Mouse (Mus musculus) embryonic facial prominence, embryonic 10.5 days (tissue): Measurements from ENCODE around the gene Cops7a. TPM values are rescaled to one million over a fixed set of nuclear protein-coding genes. Genes with fewer than 3 reads are reported as not detected.
A peak's percentile ranks its signal among the peaks of the same experiment; 100 is the strongest.

Source experiments
- DNase-seq: peaks from one replicate; pipeline ENCODE4 v3.0.0-alpha.2; 2017; ENCODE audit warnings: low spot score
- H3K27ac ChIP-seq: fragments of 300-500 bp; sonication (generic); replicated peaks from 2 replicates; pipeline ENCODE4 v1.5.1; 2016; ENCODE audit warnings: mild to moderate bottlenecking
- H3K27me3 ChIP-seq: fragments of 300-500 bp; sonication (generic); replicated peaks from 2 replicates; pipeline ENCODE4 v1.6.1; 2016; ENCODE audit warnings: low read depth, mild to moderate bottlenecking; ENCODE audit not compliant: poor library complexity, severe bottlenecking
- H3K36me3 ChIP-seq: fragments of 300-500 bp; sonication (generic); replicated peaks from 2 replicates; pipeline ENCODE4 v1.6.1; 2016; ENCODE audit warnings: mild to moderate bottlenecking, moderate library complexity
- H3K4me1 ChIP-seq: fragments of 300-500 bp; sonication (generic); 2 replicates; pipeline ENCODE4 v1.6.1; 2016
- H3K4me3 ChIP-seq: fragments of 300-500 bp; sonication (generic); 2 replicates; pipeline ENCODE4 v1.5.1; 2016; ENCODE audit warnings: mild to moderate bottlenecking, moderate library complexity
- H3K9me3 ChIP-seq: fragments of 300-500 bp; sonication (generic); 2 replicates; pipeline ENCODE4 v1.6.1; 2016; ENCODE audit warnings: mild to moderate bottlenecking
- WGBS: fragments of 180-500 bp; shearing (Covaris S2); methylation state at CpG from one replicate; pipeline ENCODE4 v1.1.7; 2016; 5-methylcytosine and 5-hydroxymethylcytosine counted together
- polyA plus RNA-seq: library from polyadenylated mRNA; unstranded; fragments of >200 nt; fragmentation: Nextera tagmentation; extraction: Ambion mirVana; gene quantifications from 2 replicates; pipeline ENCODE4 v1.2.1, GENCODE M21; 2016

Gene Cops7a
- polyA plus RNA-seq = 137 and 146 TPM in 2 replicates

DNA sequence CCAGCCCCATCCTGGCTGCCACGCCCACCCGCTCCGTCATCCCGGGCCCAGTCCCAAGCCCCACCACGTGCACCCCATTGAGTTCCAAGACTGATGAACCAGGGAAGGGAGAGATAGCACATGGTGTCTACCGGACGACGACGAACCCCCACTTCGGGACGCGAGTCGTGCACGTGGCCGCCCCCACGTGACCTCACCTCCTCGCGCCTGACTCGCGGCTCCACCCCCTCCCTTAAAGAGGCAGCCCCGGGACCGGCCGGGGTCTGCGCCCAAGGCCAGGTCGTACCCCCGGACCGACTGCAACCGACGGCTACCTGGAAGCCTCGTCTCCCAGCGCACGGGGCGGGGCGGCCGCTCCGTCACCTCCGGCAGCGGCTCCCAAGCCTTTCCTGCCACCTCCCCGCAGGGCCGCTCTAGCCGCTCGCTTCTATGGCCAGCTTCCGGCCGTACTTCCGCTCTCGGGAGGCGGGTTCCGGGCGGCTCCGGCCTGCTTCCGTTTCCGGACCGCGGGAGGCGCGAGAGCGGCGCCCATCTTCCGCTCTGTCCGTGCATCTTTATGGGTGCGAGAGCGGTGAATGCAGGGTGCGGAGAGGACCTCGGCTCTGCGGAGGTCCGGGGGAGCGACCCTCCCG, at the start of gene Cops7a:
TSS of gene Cops7a (minus strand) at position 451 of the 632 bp plus-strand sequence.
- WGBS = under 1% methylated on average over 68 of the region's 68 CpGs
- peak; percentile 96 for DNase-seq

DNA sequence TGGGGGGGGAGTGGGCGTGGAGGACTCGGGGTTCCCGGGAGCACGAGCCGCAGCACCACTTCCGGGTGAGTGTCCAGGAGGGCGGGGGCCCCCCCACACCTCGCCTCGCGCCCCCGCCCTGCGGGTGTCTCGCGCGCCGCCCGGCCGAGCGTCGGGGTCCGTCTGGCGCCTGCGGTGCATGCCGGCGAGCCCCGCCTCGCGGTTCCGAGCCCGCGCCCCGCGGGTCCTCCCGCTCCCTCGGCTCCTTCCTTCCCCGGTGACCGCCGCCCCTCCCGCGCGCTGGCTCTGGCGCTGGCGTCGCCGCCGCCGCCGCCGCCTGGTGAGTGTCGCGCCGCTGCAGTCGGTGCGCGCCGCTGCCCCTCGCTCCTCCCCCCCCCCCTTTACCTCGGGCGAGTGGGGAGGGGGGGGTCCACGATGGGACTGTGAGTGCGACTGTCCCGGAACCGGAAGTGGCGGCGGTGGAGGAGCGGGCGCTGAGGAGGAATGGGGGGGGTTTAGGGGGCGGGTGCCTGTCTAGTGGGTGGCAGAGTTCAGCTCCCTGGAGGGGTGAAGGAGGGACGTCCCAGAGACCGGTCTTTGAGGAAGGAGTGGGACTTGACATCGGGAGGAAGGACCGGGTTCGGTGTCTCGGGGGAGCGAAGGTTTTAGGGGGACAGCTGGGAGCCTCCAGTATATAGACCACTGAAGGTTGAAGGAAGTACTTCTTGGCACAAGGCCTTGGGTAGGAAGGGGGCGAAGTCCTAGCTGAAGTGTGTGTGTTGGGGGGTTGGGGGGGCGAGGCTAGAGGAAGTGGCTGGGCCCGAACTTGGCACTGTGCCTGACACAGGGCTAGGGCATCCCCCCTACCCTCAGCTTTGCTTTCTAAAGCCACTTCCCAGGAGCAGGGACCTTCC, 44.1 kb upstream of the Cops7a start:
- peak overlapping the region; percentile 99 for H3K27ac ChIP-seq
- no peaks in the 10 kb centered on the region for H3K9me3 ChIP-seq
- peak; percentile 92 for DNase-seq
- peak overlapping the region; percentile 93 for H3K4me3 ChIP-seq
- H3K4me1 ChIP-seq = peaks cover 29% of the 10 kb centered on the region
- 3% methylated on average over 77 of the region's 78 CpGs for WGBS
- peaks cover 38% of the 10 kb centered on the region for H3K36me3 ChIP-seq
- peaks cover 4% of the 10 kb centered on the region; the same call in 1 of the 2 replicates for H3K27me3 ChIP-seq

More for the DNA sequence above, at the start of gene Cops7a:
- peaks cover 17% of the 10 kb centered on the region for H3K4me1 ChIP-seq
- peaks cover 13% of the 10 kb centered on the region; the same call in 1 of the 2 replicates for H3K9me3 ChIP-seq
- H3K27me3 ChIP-seq = no peaks in the 10 kb centered on the region
- H3K36me3 ChIP-seq = peaks cover 44% of the 10 kb centered on the region
- H3K27ac ChIP-seq = peak within 1 kb of the TSS; percentile 97
- peak within 1 kb of the TSS; percentile 84 for H3K4me3 ChIP-seq

DNA sequence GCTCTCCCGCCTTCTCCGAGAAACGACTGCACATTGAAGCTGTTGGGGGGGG, 43.6 kb upstream of the Cops7a start, which contains the start of gene Zfp384:
TSS of gene Zfp384 (plus strand) at position 17 of the 52 bp plus-strand sequence.
- H3K4me3 ChIP-seq = peak within 1 kb of the TSS; percentile 93
- H3K9me3 ChIP-seq = no peaks in the 10 kb centered on the region
- H3K4me1 ChIP-seq = peaks cover 29% of the 10 kb centered on the region
- H3K27me3 ChIP-seq = peaks cover 7% of the 10 kb centered on the region; the same call in 1 of the 2 replicates
- H3K27ac ChIP-seq = peak within 1 kb of the TSS; percentile 99
- peaks cover 33% of the 10 kb centered on the region for H3K36me3 ChIP-seq
- WGBS = 0% methylated on average over 3 of the region's 3 CpGs
- no peak for DNase-seq

DNA sequence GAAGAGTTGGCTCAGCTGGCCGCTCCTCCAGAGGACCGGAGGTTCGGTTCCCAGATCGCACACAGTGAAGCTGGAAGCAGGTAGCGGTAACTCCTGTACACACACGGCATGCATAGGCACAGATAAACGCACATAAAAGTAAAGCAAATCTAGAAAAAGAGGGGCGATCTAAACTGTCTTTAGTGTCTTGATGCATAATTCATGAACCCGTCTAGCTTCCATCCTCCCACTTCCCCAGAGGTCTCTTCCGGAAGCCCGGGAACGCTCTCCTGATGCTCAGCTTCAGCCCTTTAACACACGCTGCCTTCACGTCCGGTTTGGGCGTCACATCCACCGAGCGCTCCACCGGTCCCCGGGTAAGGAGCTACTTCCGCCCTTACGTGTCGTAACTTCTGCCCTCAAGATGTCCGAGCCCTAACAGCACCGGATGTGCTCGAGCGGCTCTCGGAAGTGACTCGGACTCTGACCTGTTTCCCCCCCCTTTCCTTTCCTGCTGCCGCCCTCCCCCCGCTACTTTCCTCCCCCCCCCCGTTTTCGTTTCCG, 43.3 kb upstream of the Cops7a start:
- peak overlapping the region; percentile 99 for H3K27ac ChIP-seq
- H3K4me1 ChIP-seq = peaks cover 32% of the 10 kb centered on the region
- peak overlapping the region; percentile 93 for H3K4me3 ChIP-seq
- H3K9me3 ChIP-seq = no peaks in the 10 kb centered on the region
- peak; percentile 98 for DNase-seq
- H3K27me3 ChIP-seq = peaks cover 9% of the 10 kb centered on the region
- WGBS = under 1% methylated on average over 34 of the region's 34 CpGs
- peaks cover 30% of the 10 kb centered on the region for H3K36me3 ChIP-seq

DNA sequence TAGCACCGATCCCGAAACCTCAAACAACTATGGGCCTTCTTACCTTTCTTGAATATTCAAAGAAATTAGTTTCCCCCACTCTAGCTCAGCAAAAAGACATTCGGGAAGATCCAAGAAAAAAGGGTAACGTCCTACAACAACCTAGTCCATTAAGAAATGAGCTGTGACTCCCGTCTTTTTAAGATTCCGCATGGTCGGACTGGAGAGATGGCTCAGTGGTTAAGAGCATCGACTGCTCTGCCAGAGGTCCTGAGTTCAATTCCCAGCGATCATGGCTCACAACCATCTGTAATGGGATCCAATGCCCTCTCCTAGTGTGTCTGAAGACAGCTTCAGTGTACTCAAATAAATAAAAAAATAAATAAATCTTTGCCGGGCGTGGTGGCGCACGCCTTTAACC, 42.7 kb upstream of the Cops7a start:
- Histone ChIP-seq H3K27ac (peak overlapping the region; percentile 99), H3K36me3 (peaks cover 24% of the 10 kb centered on the region), H3K27me3 (peaks cover 15% of the 10 kb centered on the region), H3K4me3 (peak overlapping the region; percentile 93), H3K4me1 (peaks cover 33% of the 10 kb centered on the region), H3K9me3 (no peaks in the 10 kb centered on the region)
- DNase-seq = no peak
- WGBS = 46% methylated on average over 13 of the region's 13 CpGs

DNA sequence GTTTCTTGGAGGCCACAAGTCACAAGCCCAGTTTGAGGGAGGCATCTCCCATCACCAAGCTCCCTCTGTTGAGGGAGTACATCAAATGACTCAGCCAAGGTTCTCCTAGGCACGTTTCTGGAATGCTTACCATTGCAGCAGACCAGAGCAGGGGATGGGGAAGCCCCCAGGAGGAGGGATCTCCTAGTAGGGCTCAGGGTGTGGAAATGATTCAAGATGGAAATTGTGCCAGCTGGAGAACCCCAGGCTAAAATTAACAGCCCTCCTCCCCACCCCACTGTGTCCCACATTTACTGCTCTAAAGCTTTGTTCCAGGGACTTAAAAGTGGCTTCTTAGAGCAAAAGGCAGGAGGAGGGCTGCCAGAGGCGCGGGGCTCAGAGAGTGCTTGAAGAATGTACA, 39.7 kb upstream of the Cops7a start:
- WGBS = 48% methylated on average over 3 of the region's 3 CpGs
- H3K9me3 ChIP-seq = no peaks in the 10 kb centered on the region
- no peak overlapping the region for H3K4me3 ChIP-seq

DNA sequence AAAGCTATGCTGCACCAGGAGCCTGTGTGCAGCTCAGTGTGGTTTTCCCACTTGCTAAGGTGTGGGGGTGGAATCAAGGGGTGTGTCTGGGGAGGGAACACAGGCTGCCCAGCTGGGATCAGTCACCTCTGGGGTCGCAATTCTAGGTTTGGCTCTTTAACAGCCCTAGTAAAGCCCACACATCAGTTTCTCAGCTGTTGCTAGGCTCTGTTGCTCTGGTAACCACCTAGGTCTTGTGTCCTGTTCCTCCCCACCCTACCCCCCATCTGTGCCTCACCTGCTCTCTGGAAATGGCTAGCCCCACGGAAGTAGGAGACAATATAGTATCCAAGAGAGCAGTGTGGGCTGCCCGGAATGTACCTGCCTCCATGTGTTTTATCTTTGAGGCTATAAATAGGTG, 38.4 kb upstream of the Cops7a start:
- H3K27me3 ChIP-seq = peaks cover 56% of the 10 kb centered on the region
- 52% methylated on average over 3 of the region's 3 CpGs for WGBS
- peaks cover 15% of the 10 kb centered on the region for H3K4me1 ChIP-seq
- no peaks in the 10 kb centered on the region for H3K36me3 ChIP-seq
- H3K27ac ChIP-seq = no peak overlapping the region
- no peak overlapping the region for H3K4me3 ChIP-seq
- DNase-seq = no peak
- no peaks in the 10 kb centered on the region for H3K9me3 ChIP-seq

More for the DNA sequence above, 39.7 kb upstream of the Cops7a start:
- H3K36me3 ChIP-seq = no peaks in the 10 kb centered on the region
- peaks cover 21% of the 10 kb centered on the region for H3K4me1 ChIP-seq
- no peak overlapping the region for H3K27ac ChIP-seq
- peaks cover 42% of the 10 kb centered on the region for H3K27me3 ChIP-seq
- DNase-seq = no peak

DNA sequence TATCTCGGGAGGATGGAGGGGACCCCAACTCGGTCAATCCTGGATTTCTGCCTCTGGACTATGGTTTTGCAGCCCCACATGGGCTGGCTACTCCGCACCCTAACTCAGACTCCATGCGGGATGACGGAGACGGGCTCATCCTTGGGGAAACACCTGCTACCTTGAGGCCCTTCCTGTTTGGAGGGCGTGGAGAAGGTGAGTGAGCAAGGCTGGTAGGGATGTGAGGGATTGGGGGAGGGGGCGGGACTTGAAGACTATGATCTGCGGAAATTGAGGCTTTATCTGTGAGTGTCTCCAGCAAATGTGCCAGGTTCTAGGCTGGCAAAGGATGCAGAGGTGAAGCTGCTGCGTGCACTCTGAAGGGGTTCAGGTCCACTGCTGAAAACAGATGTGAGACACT, 34.2 kb upstream of the Cops7a start:
- Histone ChIP-seq H3K27ac (no peak overlapping the region), H3K4me1 (peaks cover 28% of the 10 kb centered on the region), H3K9me3 (no peaks in the 10 kb centered on the region), H3K4me3 (no peak overlapping the region), H3K36me3 (no peaks in the 10 kb centered on the region), H3K27me3 (peaks cover 95% of the 10 kb centered on the region)
- DNase-seq = no peak
- WGBS = 30% methylated on average over 10 of the region's 10 CpGs

DNA sequence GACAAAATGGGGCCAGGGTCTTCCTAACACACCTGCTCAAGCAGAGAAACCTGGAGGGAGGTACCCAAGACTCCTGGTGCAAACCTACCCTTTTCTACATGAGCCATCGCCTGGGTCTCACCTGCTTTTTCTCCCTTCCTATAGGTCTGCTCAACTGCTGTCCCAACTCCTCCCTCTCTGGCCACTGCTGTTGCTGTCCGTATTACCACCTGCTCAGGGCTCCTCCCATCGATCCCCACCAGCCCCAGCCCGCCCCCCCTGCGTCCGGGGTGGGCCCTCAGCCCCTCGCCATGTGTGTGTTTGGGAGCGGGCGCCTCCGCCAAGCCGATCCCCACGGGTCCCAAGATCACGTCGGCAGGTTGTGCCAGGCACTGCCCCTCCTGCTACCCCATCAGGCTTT, 33.8 kb upstream of the Cops7a start:
- H3K9me3 ChIP-seq = no peaks in the 10 kb centered on the region
- WGBS = 31% methylated on average over 14 of the region's 14 CpGs
- H3K4me3 ChIP-seq = no peak overlapping the region
- H3K36me3 ChIP-seq = no peaks in the 10 kb centered on the region
- no peak overlapping the region for H3K27ac ChIP-seq
- peaks cover 96% of the 10 kb centered on the region for H3K27me3 ChIP-seq
- no peak for DNase-seq
- peaks cover 32% of the 10 kb centered on the region for H3K4me1 ChIP-seq

DNA sequence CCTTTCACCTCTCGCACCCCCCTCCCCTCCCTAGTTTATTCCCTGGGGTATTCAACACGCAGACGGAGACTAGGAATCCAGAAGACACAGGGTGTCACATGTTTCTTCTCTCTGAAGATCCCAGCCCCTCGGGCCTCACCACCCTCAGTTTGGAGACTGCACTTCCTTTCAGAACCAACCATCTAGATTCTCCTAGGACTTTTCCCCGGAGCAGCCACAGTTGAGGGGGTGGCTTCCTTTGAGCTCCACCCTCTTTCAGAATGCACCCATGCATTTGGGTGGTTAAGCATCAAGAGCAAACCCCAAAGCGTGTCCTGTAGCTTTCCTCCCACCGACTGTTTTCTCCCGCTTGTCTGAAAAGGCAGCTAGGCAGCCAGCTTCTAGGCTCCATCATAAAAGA, 32.7 kb upstream of the Cops7a start:
- DNase-seq = no peak
- WGBS = 7% methylated on average over 8 of the region's 8 CpGs
- Histone ChIP-seq H3K9me3 (no peaks in the 10 kb centered on the region), H3K27ac (no peak overlapping the region), H3K4me1 (peaks cover 32% of the 10 kb centered on the region), H3K27me3 (peaks cover 98% of the 10 kb centered on the region), H3K4me3 (peak overlapping the region; percentile 76; the same call in 1 of the 2 replicates), H3K36me3 (no peaks in the 10 kb centered on the region)

DNA sequence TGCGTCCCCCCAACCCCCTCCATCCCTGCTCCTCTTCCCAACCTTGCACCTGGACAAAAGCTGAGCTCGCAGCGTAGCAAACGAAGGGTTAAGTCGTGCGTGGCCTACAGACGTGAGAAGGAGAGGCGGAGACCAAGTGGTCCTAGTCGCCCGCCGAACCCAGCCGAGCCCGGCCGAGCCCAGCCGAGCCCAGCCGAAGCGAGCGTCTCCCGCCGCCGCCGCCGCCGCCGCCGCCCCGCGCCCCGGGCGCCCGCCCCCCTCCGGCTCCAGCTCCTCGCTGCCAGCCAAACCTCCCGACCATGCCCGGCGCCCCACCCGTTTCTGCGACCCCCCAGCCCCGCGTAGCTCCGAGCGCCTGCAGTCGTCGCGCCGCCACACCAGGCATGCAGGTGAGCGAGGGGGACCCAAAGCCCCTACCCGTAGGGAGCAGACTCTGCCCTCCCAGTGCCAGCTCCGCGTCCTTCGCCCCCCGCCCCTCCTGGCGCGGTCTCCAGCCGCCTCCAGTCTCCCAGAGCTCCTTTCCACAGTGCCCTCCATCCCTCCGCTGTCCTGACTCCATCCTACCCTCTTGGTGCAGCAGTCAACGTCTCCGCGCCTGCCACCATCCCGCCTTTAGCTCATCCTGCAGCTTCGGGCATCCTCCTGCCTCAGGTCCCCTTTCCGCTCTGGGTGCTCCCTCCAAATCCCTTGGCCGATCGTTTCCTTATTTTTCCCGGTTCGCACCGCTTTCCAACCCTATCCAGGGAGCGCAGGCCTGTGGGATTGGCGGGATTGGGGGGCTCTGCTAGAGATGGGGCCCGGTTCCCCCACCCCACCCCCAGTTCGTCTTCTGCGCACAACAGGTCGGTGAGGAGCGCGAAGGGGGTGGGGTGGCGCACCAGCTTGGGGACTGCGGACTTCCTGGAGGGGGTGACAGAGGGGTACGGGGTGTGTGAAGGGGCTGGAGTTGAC, 31.5 kb upstream of the Cops7a start, which contains the start of gene Pianp:
TSS of gene Pianp (plus strand) at position 144 of the 951 bp plus-strand sequence.
- H3K4me1 ChIP-seq = peaks cover 32% of the 10 kb centered on the region
- peak within 1 kb of the TSS; percentile 77 for H3K27ac ChIP-seq
- peak; percentile 85 for DNase-seq
- WGBS = under 1% methylated on average over 78 of the region's 78 CpGs
- peaks cover 100% of the 10 kb centered on the region for H3K27me3 ChIP-seq
- H3K36me3 ChIP-seq = no peaks in the 10 kb centered on the region
- H3K4me3 ChIP-seq = peak within 1 kb of the TSS; percentile 76
- no peaks in the 10 kb centered on the region for H3K9me3 ChIP-seq

DNA sequence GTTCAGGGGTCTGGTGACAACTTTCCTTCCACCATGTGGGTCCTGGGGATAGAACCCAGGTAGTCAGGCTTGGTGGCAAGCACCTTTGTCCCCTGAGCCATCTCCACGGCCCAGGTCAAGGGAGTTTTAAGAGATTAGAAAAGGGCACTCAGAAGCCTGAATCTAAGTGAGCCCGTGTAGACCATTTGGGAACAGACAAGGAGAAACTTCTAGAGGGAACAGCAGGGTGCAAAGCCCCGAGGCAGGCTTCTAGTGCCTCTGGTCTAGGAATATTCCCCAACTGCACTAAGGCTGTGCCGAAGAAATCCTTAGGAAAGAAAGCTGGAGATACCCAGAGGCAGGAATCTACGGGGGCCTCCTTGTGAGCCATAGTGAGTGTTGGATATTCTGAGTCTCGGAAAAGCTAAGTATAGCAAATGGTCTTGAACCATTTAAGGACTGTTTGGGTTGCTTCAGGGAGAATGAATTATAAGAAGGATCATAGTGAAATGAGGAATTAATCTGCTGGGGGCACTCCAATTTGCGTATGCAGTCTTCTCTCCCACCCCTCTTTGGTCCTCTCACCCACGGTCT, 30.6 kb upstream of the Cops7a start:
- Histone ChIP-seq H3K36me3 (no peaks in the 10 kb centered on the region), H3K4me1 (peaks cover 32% of the 10 kb centered on the region), H3K27ac (no peak overlapping the region; the same call in 1 of the 2 replicates), H3K4me3 (peak overlapping the region; percentile 76), H3K27me3 (peaks cover 98% of the 10 kb centered on the region), H3K9me3 (no peaks in the 10 kb centered on the region)
- DNase-seq = no peak
- 46% methylated on average over 8 of the region's 8 CpGs for WGBS
